ENCODE assay signal across 11 mouse cellular contexts in the genomic region with DNA sequence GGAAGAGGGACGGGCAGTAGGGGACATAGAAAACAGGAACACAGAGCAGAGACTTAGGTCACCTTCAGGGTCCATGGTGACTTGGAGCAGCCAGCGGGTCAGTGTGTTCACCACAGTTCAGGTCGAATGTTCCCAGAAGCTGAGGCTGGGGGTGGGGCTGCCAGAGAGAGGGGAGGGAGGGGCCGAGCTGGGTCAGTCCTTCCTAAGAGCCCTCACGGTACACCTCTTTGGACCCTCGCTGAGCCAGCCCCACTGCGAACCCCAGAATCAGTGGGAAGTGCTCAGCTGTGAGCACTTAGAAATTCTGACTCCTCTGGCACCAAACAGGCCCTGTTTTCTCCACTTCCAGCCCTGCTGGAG. TPM values are rescaled to one million over a fixed set of nuclear protein-coding genes. Genes with fewer than 3 reads are reported as not detected.
A peak's percentile ranks its signal among the peaks of the same experiment; 100 is the strongest.
DNase-seq lines count a peak whose midpoint lies in the region; ATAC-seq and TF ChIP-seq lines count a peak whose summit lies in the region.
"Had no signal": no experiment of that assay in that cellular context is flagged by ENCODE, and none has a peak within 500 bp of the region (broad histone marks: within the 10 kb centered on the region; RNA-seq: fewer than 3 reads in every experiment).

A gene (minus strand): TSS at position 316 of the 360 bp plus-strand sequence.

- TF ChIP-seq POLR2A in liver, adult 2 months (IDR thresholded peaks at IDR 0.05; ENCODE audit: extremely low read depth, insufficient read depth, low read length), result no peak

- ATAC-seq in heart, embryonic 11.5 days (replicated peaks; ENCODE audit: insufficient number of reproducible peaks, low FRiP score, low TSS enrichment), result no peak
- ATAC-seq in intestine, embryonic 16.5 days, result peak; percentile 15; the same call in 1 of the 2 replicates
- ATAC-seq: CD4-positive, CD25-positive, alpha-beta regulatory T cell, adult 4 months had no signal

- no peak for DNase-seq in heart, postnatal 14 days
- peak; percentile 68 for DNase-seq in R1 (ENCODE audit: low read depth, low spot score)
- DNase-seq in liver, adult 2 months (ENCODE audit: extremely low read depth, low read depth, low spot score), result peak; percentile 83
- no peak for DNase-seq in frontal cortex, postnatal 36 days (ENCODE audit: low spot score in 2 of 2)
- no peak for DNase-seq in right cerebral cortex, postnatal 10 days (ENCODE audit: low spot score in 2 of 2)
- no peak for DNase-seq in left cerebral cortex, adult 18-20 months (ENCODE audit: low spot score in 2 of 2)
- DNase-seq: right cerebral cortex, postnatal 14 days had no signal

- peak within 1 kb of the TSS; percentile 24 for H3K4me3 ChIP-seq in heart, embryonic 11.5 days (ENCODE audit: low read depth, low read length)
- H3K4me3 ChIP-seq in intestine, embryonic 16.5 days (ENCODE audit: low read length), result peak within 1 kb of the TSS; percentile 16
- peak within 1 kb of the TSS; percentile 51 for H3K4me3 ChIP-seq in liver, adult 2 months (ENCODE audit: insufficient read depth, low read depth, low read length)
- H3K4me3 ChIP-seq: lung, embryonic 15.5 days had no signal

- H3K79me2 ChIP-seq in liver, adult 2 months (ENCODE audit: control insufficient read depth, insufficient read depth, low read length), result no peaks in the 10 kb centered on the region

- peak within 1 kb of the TSS; percentile 55 for H3K4me2 ChIP-seq in heart, embryonic 11.5 days
- H3K4me2 ChIP-seq in intestine, embryonic 16.5 days (ENCODE audit: low read depth, low read length), result peak within 1 kb of the TSS; percentile 48
- H3K4me2 ChIP-seq: lung, embryonic 15.5 days had no signal

- H3K36me3 ChIP-seq in heart, embryonic 11.5 days (ENCODE audit: control insufficient read depth, insufficient read depth, low read length), result no peaks in the 10 kb centered on the region
- no peaks in the 10 kb centered on the region for H3K36me3 ChIP-seq in intestine, embryonic 16.5 days (ENCODE audit: control insufficient read depth, insufficient read depth, low read length)
- H3K36me3 ChIP-seq in liver, adult 2 months (ENCODE audit: control insufficient read depth, insufficient read depth, low read length), result no peaks in the 10 kb centered on the region
- H3K36me3 ChIP-seq: lung, embryonic 15.5 days had no signal

- intact Hi-C loops in heart, postnatal 14 days (cut with DNase I), result no loop called here

- no peak within 1 kb of the TSS for H3K27ac ChIP-seq in heart, embryonic 11.5 days (ENCODE audit: low read depth, low read length)
- no peak within 1 kb of the TSS for H3K27ac ChIP-seq in intestine, embryonic 16.5 days (ENCODE audit: low read length)
- peak within 1 kb of the TSS; percentile 99 for H3K27ac ChIP-seq in liver, adult 2 months (replicated peaks; ENCODE audit: insufficient read depth, low read depth, low read length)
- H3K27ac ChIP-seq: lung, embryonic 15.5 days had no signal

- H3K4me1 ChIP-seq in heart, embryonic 11.5 days (ENCODE audit: control insufficient read depth, insufficient read depth, low read length), result peaks cover 11% of the 10 kb centered on the region
- H3K4me1 ChIP-seq in intestine, embryonic 16.5 days (ENCODE audit: control insufficient read depth, insufficient read depth, low read length), result peaks cover 18% of the 10 kb centered on the region
- peaks cover 18% of the 10 kb centered on the region for H3K4me1 ChIP-seq in liver, adult 2 months (ENCODE audit: control insufficient read depth, insufficient read depth, low read length)
- H3K4me1 ChIP-seq: lung, embryonic 15.5 days had no signal

- 0 out of 2 replicates have a peak, but pooled peaks cover 4% of the 10 kb centered on the region for H3K9me3 ChIP-seq in heart, embryonic 11.5 days (replicated peaks; ENCODE audit: control insufficient read depth, low read length)
- no peaks in the 10 kb centered on the region for H3K9me3 ChIP-seq in intestine, embryonic 16.5 days (ENCODE audit: control insufficient read depth, low read length)

- H3K27me3 ChIP-seq in heart, embryonic 11.5 days (ENCODE audit: control insufficient read depth, insufficient read depth, low read length), result peaks cover 14% of the 10 kb centered on the region; the same call in 1 of the 2 replicates
- no peaks in the 10 kb centered on the region for H3K27me3 ChIP-seq in intestine, embryonic 16.5 days (replicated peaks; ENCODE audit: control insufficient read depth, insufficient read depth, low read length)
- no peaks in the 10 kb centered on the region for H3K27me3 ChIP-seq in liver, adult 2 months (ENCODE audit: control insufficient read depth, insufficient read depth, low read length)

- H3K9ac ChIP-seq in heart, embryonic 11.5 days (ENCODE audit: low read depth, low read length), result peak within 1 kb of the TSS; percentile 39; the same call in 1 of the 2 replicates
- H3K9ac ChIP-seq in intestine, embryonic 16.5 days (ENCODE audit: low read depth, low read length), result peak within 1 kb of the TSS; percentile 38; the same call in 1 of the 2 replicates
- H3K9ac ChIP-seq in liver, adult 2 months (ENCODE audit: low read depth, low read length), result peak within 1 kb of the TSS; percentile 74
- H3K9ac ChIP-seq: lung, embryonic 15.5 days had no signal

- TF ChIP-seq CTCF in liver, adult 2 months (IDR thresholded peaks at IDR 0.05; ENCODE audit: low read depth, low read length), result no peak

- 8% methylated on average over 7 of the region's 7 CpGs for WGBS in heart, embryonic 11.5 days (ENCODE audit: insufficient replicate concordance)
- WGBS in intestine, embryonic 16.5 days, result 18% methylated on average over 7 of the region's 7 CpGs
- 7% methylated on average over 7 of the region's 7 CpGs for WGBS in liver, adult 2 months

RNA-seq across cellular contexts. Expression of the gene that starts here (rescaled TPM):
- polyA plus RNA-seq in heart, embryonic 11.5 days (2014; fragmentation: Nextera tagmentation; extraction: Ambion mirVana), result 6.2 and 6.6 TPM in 2 replicates
- total RNA-seq in heart, postnatal 14 days (2021), result not detected
- polyA plus RNA-seq in intestine, embryonic 16.5 days (2015; fragmentation: Nextera tagmentation; extraction: Ambion mirVana), result 4.9 and 6.8 TPM in 2 replicates
- 116 and 129 TPM in 2 replicates for total RNA-seq in liver, adult 2 months (2014; rRNA removed)
- 196 and 210 TPM in 2 replicates for polyA plus RNA-seq in liver, adult 2 months (2012; rRNA removed)
- total RNA-seq in left cerebral cortex, adult 18-20 months (2021), result under 1 TPM; 0.54 to 0.63 TPM

Comparison
In these comparisons a context has a peak if more than half of its experiments do, and no peak if none do; other contexts are left out.
1. RNA of the gene that starts here (total RNA-seq): 116 to 129 TPM in liver, adult 2 months; 0.54 to 0.63 TPM in left cerebral cortex, adult 18-20 months and not detected in heart, postnatal 14 days; every median in the first group is over 10 times any median in the second.
2. RNA of the gene that starts here (polyA plus RNA-seq): 196 to 210 TPM in liver, adult 2 months; 4.9 to 6.8 TPM in intestine, embryonic 16.5 days and 6.2 to 6.6 TPM in heart, embryonic 11.5 days; every median in the first group is over 10 times any median in the second.
3. DNase-seq: peak in R1 (single experiment) and liver, adult 2 months (single experiment); none in heart, postnatal 14 days (0 of 2), frontal cortex, postnatal 36 days (0 of 2), right cerebral cortex, postnatal 10 days (0 of 2) and left cerebral cortex, adult 18-20 months (0 of 2).
4. Peak in every context shown above with its lines, with median percentiles within 50 percentile points of each other: H3K4me3 ChIP-seq and H3K9ac ChIP-seq.